Mouse (Mus musculus) liver, postnatal 0 days (tissue): ENCODE measurements around the gene Itpripl2.

Source experiments
- CTCF ChIP-seq: sonication (generic); IDR thresholded peaks from 2 replicates; pipeline ENCODE4 v1.5.1; 2016; ENCODE audit warnings: antibody characterized with exemption, low read depth
- EP300 ChIP-seq: IDR thresholded peaks from 2 replicates; pipeline ENCODE4 v1.6.1; 2016; ENCODE audit warnings: antibody characterized with exemption, low read depth, mild to moderate bottlenecking

- TF ChIP-seq EP300 (no peak), CTCF (no peak)
These were observed 30.2 kb downstream of the Itpripl2 start for GRCm38 (mm10) chr7:118461400-118462136.
